Mouse (Mus musculus) neural tube, embryonic 15.5 days (tissue): ENCODE data around the gene Plcb3. TPM values are rescaled to one million over a fixed set of nuclear protein-coding genes. Genes with fewer than 3 reads are reported as not detected.

Experiments used
- ATAC-seq: fragments of 200-750 bp; cut with Nextera tagmentation; 2 replicates; pipeline ENCODE4 v1.8.0; 2017; ENCODE audit warnings: mild to moderate bottlenecking, moderate TSS enrichment, moderate library complexity; ENCODE audit not compliant: low FRiP score
- H3K27ac ChIP-seq: fragments of 300-500 bp; sonication (generic); replicated peaks from 2 replicates; pipeline ENCODE4 v1.5.1; 2015; ENCODE audit warnings: mild to moderate bottlenecking, inconsistent platforms
- H3K27me3 ChIP-seq: fragments of 300-500 bp; sonication (generic); replicated peaks from 2 replicates; pipeline ENCODE4 v1.6.1; 2015; ENCODE audit warnings: inconsistent platforms
- H3K36me3 ChIP-seq: fragments of 300-500 bp; sonication (generic); 2 replicates; pipeline ENCODE4 v1.6.1; 2015; ENCODE audit warnings: inconsistent platforms
- H3K4me1 ChIP-seq: fragments of 300-500 bp; sonication (generic); 2 replicates; pipeline ENCODE4 v1.6.1; 2015; ENCODE audit warnings: inconsistent platforms
- H3K4me2 ChIP-seq: fragments of 300-500 bp; sonication (generic); 2 replicates; pipeline ENCODE4 v1.6.1; 2015; ENCODE audit warnings: inconsistent platforms, mild to moderate bottlenecking, moderate library complexity
- H3K4me3 ChIP-seq: fragments of 300-500 bp; sonication (generic); replicated peaks from 2 replicates; pipeline ENCODE4 v1.5.1; 2015; ENCODE audit warnings: mild to moderate bottlenecking, inconsistent platforms
- H3K9ac ChIP-seq: fragments of 300-500 bp; sonication (generic); replicated peaks from 2 replicates; pipeline ENCODE4 v1.6.1; 2015; ENCODE audit warnings: mild to moderate bottlenecking, inconsistent platforms
- H3K9me3 ChIP-seq: fragments of 300-500 bp; sonication (generic); replicated peaks from 2 replicates; pipeline ENCODE4 v1.6.1; 2016; ENCODE audit warnings: inconsistent platforms
- WGBS: fragments of 180-500 bp; shearing (Covaris S2); methylation state at CpG from one replicate; pipeline ENCODE4 v1.1.7; 2015; ENCODE audit warnings: mixed read lengths; 5-methylcytosine and 5-hydroxymethylcytosine counted together
- polyA plus RNA-seq: library from polyadenylated mRNA; unstranded; fragments of >200 nt; fragmentation: Nextera tagmentation; extraction: Ambion mirVana; gene quantifications from 2 replicates; pipeline ENCODE4 v1.2.1, GENCODE M21; 2015

The Plcb3 gene
- polyA plus RNA-seq, 1 experiment from 2014 or later: 14.1 TPM

GRCm38 (mm10) chr19:6942764-6943163 is 33.5 kb downstream of the Plcb3 start:
- no peaks in the 10 kb centered on the region for H3K9me3 ChIP-seq
- H3K4me3 ChIP-seq: peak overlapping the region; percentile 78
- no peak; the same call in 1 of the 2 replicates for ATAC-seq
- 0 out of 2 replicates have a peak, but pooled peaks cover 1% of the 10 kb centered on the region for H3K27me3 ChIP-seq
- 32% methylated on average over 5 of the region's 5 CpGs for WGBS
- H3K9ac ChIP-seq: peak overlapping the region; percentile 97
- H3K27ac ChIP-seq: peak overlapping the region; percentile 96
- peaks cover 14% of the 10 kb centered on the region; the same call in 1 of the 2 replicates for H3K36me3 ChIP-seq
- H3K4me2 ChIP-seq: peak overlapping the region; percentile 99
- H3K4me1 ChIP-seq: peaks cover 53% of the 10 kb centered on the region

- peak; percentile 87 for ATAC-seq
- Histone ChIP-seq H3K27ac (peak within 1 kb of the TSS; percentile 96), H3K36me3 (peaks cover 17% of the 10 kb centered on the region; the same call in 1 of the 2 replicates), H3K4me2 (peak within 1 kb of the TSS; percentile 99), H3K4me3 (peak within 1 kb of the TSS; percentile 78), H3K27me3 (peaks cover 5% of the 10 kb centered on the region; the same call in 1 of the 2 replicates), H3K9ac (peak within 1 kb of the TSS; percentile 97), H3K4me1 (peaks cover 56% of the 10 kb centered on the region), H3K9me3 (no peaks in the 10 kb centered on the region)
- WGBS: under 1% methylated on average over 27 of the region's 27 CpGs
Observed at GRCm38 (mm10) chr19:6942249-6942691, 34.0 kb downstream of the Plcb3 start, which contains the start of gene Gpr137. Gene Gpr137, minus strand, starts transcription at chr19:6942480.

GRCm38 (mm10) chr19:6941372-6942248 is 34.7 kb downstream of the Plcb3 start, which contains the start of gene Bad:
Gene Bad, plus strand, starts transcription at chr19:6941861.
- Histone ChIP-seq H3K9ac (peak within 1 kb of the TSS; percentile 97), H3K36me3 (peaks cover 15% of the 10 kb centered on the region; the same call in 1 of the 2 replicates), H3K9me3 (no peaks in the 10 kb centered on the region), H3K4me2 (peak within 1 kb of the TSS; percentile 99), H3K27me3 (peaks cover 10% of the 10 kb centered on the region; the same call in 1 of the 2 replicates), H3K4me3 (peak within 1 kb of the TSS; percentile 78), H3K27ac (peak within 1 kb of the TSS; percentile 96), H3K4me1 (peaks cover 56% of the 10 kb centered on the region)
- peak; percentile 87 for ATAC-seq
- under 1% methylated on average over 82 of the region's 83 CpGs for WGBS

- WGBS: 23% methylated on average over 28 of the region's 29 CpGs
- Histone ChIP-seq H3K4me3 (peak overlapping the region; percentile 78), H3K36me3 (peaks cover 8% of the 10 kb centered on the region; the same call in 1 of the 2 replicates)
Observed at GRCm38 (mm10) chr19:6940396-6941351, 35.6 kb downstream of the Plcb3 start.

GRCm38 (mm10) chr19:6939106-6940002 is 36.9 kb downstream of the Plcb3 start:
- ATAC-seq: no peak
- WGBS: 93% methylated on average over 20 of the region's 20 CpGs
- Histone ChIP-seq H3K9me3 (no peaks in the 10 kb centered on the region), H3K27ac (no peak overlapping the region), H3K4me2 (peak overlapping the region; percentile 99), H3K4me3 (peak overlapping the region; percentile 78), H3K9ac (peak overlapping the region; percentile 40), H3K27me3 (peaks cover 29% of the 10 kb centered on the region), H3K36me3 (0 out of 2 replicates have a peak, but pooled peaks cover 6% of the 10 kb centered on the region), H3K4me1 (peaks cover 58% of the 10 kb centered on the region)

More at GRCm38 (mm10) chr19:6940396-6941351, 35.6 kb downstream of the Plcb3 start:
- ATAC-seq: peak; percentile 16; the same call in 1 of the 2 replicates
- H3K9me3 ChIP-seq: no peaks in the 10 kb centered on the region
- H3K27me3 ChIP-seq: peaks cover 18% of the 10 kb centered on the region
- H3K4me2 ChIP-seq: peak overlapping the region; percentile 99
- H3K9ac ChIP-seq: peak overlapping the region; percentile 97
- H3K27ac ChIP-seq: peak overlapping the region; percentile 96
- peaks cover 56% of the 10 kb centered on the region for H3K4me1 ChIP-seq

- Histone ChIP-seq H3K4me3 (no peak overlapping the region), H3K9ac (0 out of 2 replicates have a peak overlapping the region, but pooled peaks have one; percentile 7), H3K27me3 (peaks cover 37% of the 10 kb centered on the region), H3K4me1 (peaks cover 61% of the 10 kb centered on the region), H3K36me3 (0 out of 2 replicates have a peak, but pooled peaks cover 6% of the 10 kb centered on the region), H3K9me3 (no peaks in the 10 kb centered on the region), H3K27ac (no peak overlapping the region), H3K4me2 (peak overlapping the region; percentile 99; the same call in 1 of the 2 replicates)
- WGBS: 79% methylated on average over 16 of the region's 16 CpGs
- ATAC-seq: no peak
Observed at GRCm38 (mm10) chr19:6937541-6938465, 38.5 kb downstream of the Plcb3 start.

GRCm38 (mm10) chr19:6936299-6936698 is 40.0 kb downstream of the Plcb3 start:
- H3K27me3 ChIP-seq: peaks cover 52% of the 10 kb centered on the region
- H3K27ac ChIP-seq: no peak overlapping the region
- H3K4me2 ChIP-seq: no peak overlapping the region
- H3K4me3 ChIP-seq: no peak overlapping the region
- H3K9ac ChIP-seq: no peak overlapping the region
- H3K9me3 ChIP-seq: no peaks in the 10 kb centered on the region
- 27% methylated on average over 3 of the region's 3 CpGs for WGBS
- H3K36me3 ChIP-seq: 0 out of 2 replicates have a peak, but pooled peaks cover 6% of the 10 kb centered on the region
- ATAC-seq: no peak
- peaks cover 54% of the 10 kb centered on the region for H3K4me1 ChIP-seq

- ATAC-seq: no peak
- 15% methylated on average over 17 of the region's 23 CpGs for WGBS
- H3K27me3 ChIP-seq: peaks cover 66% of the 10 kb centered on the region
Observed at GRCm38 (mm10) chr19:6934195-6934977, 41.9 kb downstream of the Plcb3 start, which contains the start of gene Kcnk4. Gene Kcnk4, minus strand, starts transcription at chr19:6934515.

More at GRCm38 (mm10) chr19:6934195-6934977, 41.9 kb downstream of the Plcb3 start, which contains the start of gene Kcnk4:
- Histone ChIP-seq H3K4me2 (peak within 1 kb of the TSS; percentile 76), H3K4me1 (peaks cover 37% of the 10 kb centered on the region), H3K9ac (peak within 1 kb of the TSS; percentile 50), H3K9me3 (no peaks in the 10 kb centered on the region), H3K27ac (peak within 1 kb of the TSS; percentile 42; the same call in 1 of the 2 replicates), H3K36me3 (0 out of 2 replicates have a peak, but pooled peaks cover 6% of the 10 kb centered on the region), H3K4me3 (peak within 1 kb of the TSS; percentile 47)
